Mouse (Mus musculus) kidney, embryonic 16.5 days (tissue): ENCODE measurements around the gene Gpr162. TPM values are rescaled to one million over a fixed set of nuclear protein-coding genes. Genes with fewer than 3 reads are reported as not detected.

ENCODE experiments used
- ATAC-seq: fragments of 200-750 bp; cut with Nextera tagmentation; 2 replicates; pipeline ENCODE4 v1.8.0; 2017; ENCODE audit warnings: moderate TSS enrichment; ENCODE audit not compliant: low FRiP score, low TSS enrichment
- H3K27ac ChIP-seq: fragments of 300-500 bp; sonication (generic); 2 replicates; pipeline ENCODE4 v1.5.1; 2014; ENCODE audit warnings: low read length
- H3K27me3 ChIP-seq: fragments of 300-500 bp; sonication (generic); 2 replicates; pipeline ENCODE4 v1.6.1; 2014; ENCODE audit warnings: low read length, control low read depth, mixed read lengths; ENCODE audit not compliant: insufficient read depth
- H3K36me3 ChIP-seq: fragments of 300-500 bp; sonication (generic); 2 replicates; pipeline ENCODE4 v1.6.1; 2014; ENCODE audit warnings: low read length, control low read depth, mixed read lengths; ENCODE audit not compliant: insufficient read depth
- H3K4me1 ChIP-seq: fragments of 300-500 bp; sonication (generic); 2 replicates; pipeline ENCODE4 v1.6.1; 2014; ENCODE audit warnings: low read length, control low read depth, mixed read lengths; ENCODE audit not compliant: insufficient read depth
- H3K4me2 ChIP-seq: fragments of 300-500 bp; sonication (generic); replicated peaks from 2 replicates; pipeline ENCODE4 v1.6.1; 2014; ENCODE audit warnings: low read depth, low read length
- H3K4me3 ChIP-seq: fragments of 300-500 bp; sonication (generic); 2 replicates; pipeline ENCODE4 v1.5.1; 2014; ENCODE audit warnings: mild to moderate bottlenecking, low read length
- H3K9ac ChIP-seq: fragments of 300-500 bp; sonication (generic); replicated peaks from 2 replicates; pipeline ENCODE4 v1.6.1; 2014; ENCODE audit warnings: low read length
- H3K9me3 ChIP-seq: fragments of 300-500 bp; sonication (generic); 2 replicates; pipeline ENCODE4 v1.6.1; 2016; ENCODE audit warnings: low read length, control low read depth
- WGBS: fragments of 180-500 bp; shearing (Covaris S2); extraction: QIAGEN DNeasy Blood & Tissue Kit; methylation state at CpG from one replicate; pipeline ENCODE4 v1.1.7; 2014; 5-methylcytosine and 5-hydroxymethylcytosine counted together
- polyA plus RNA-seq: library from polyadenylated mRNA; unstranded; fragments of >200 nt; fragmentation: Nextera tagmentation; extraction: Ambion mirVana; gene quantifications from 2 replicates; pipeline ENCODE4 v1.2.1, GENCODE M21; 2015

The Gpr162 gene
- polyA plus RNA-seq, 1 experiment from 2014 or later, result 1.1 TPM

DNA sequence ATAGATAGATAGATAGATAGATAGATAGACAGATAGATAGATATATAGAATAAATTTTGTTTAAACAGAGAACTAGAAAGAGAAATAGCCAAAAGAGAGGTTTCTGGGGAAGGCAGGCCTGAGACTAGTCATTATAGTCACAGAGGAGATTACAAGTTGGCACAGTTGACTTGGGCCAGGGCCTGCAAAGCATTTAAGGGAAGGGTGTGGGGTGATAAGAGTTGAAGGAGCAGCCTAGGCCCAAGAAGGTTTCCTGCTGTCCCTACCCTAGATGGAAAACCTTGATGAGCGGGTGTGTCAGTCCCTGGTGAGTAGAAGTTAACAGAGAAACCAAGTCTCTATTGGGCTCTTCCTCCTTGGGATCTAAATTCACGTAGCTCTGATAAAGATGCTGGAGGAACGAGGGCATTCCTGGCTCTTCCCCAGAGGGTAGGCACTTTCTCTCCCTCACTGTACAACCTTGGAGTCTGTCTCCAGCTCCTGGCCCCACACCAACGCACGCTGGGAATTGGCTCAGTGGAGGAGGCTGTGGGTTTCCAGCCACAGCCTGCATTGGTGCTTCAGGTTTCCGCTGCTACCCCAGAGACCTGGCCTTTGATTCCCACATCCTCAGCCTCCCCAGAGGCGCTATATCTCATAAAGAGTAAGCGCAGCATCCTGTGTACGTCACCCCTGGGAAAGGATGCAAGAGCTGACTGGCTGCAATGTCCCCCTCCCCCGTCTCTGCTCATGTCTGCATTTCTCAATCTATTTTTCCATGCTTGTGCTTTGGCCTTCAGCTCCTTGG lies 21.1 kb upstream of the Gpr162 start:
- Histone ChIP-seq H3K27ac (no peak overlapping the region), H3K36me3 (no peaks in the 10 kb centered on the region), H3K4me3 (no peak overlapping the region), H3K4me2 (no peak overlapping the region), H3K9ac (no peak overlapping the region), H3K27me3 (no peaks in the 10 kb centered on the region), H3K4me1 (no peaks in the 10 kb centered on the region), H3K9me3 (no peaks in the 10 kb centered on the region)
- ATAC-seq, result no peak
- WGBS, result 62% methylated on average over 10 of the region's 10 CpGs

DNA sequence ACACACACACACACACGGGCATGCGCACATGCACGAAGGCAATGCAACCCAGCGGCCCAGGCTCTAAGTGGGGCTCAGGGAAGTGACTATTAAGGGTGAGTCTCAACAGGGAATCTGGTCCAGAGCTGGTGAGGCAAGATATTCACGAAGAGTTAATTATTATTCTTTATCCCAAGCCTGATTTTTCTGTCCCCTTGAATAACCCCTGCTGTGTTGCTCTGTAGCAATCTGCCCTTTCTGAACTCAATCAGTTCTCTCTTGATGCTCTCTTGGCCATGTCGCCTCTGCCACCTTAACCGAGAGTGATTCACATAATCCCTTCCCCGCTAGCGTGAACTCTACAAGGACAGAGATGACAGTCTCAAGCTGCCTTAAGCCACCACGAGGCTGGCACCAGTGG lies 19.6 kb upstream of the Gpr162 start:
- no peaks in the 10 kb centered on the region for H3K4me1 ChIP-seq
- no peak overlapping the region for H3K9ac ChIP-seq
- H3K4me3 ChIP-seq, result no peak overlapping the region
- WGBS, result 83% methylated on average over 10 of the region's 10 CpGs
- H3K27me3 ChIP-seq, result no peaks in the 10 kb centered on the region
- no peaks in the 10 kb centered on the region for H3K36me3 ChIP-seq
- H3K4me2 ChIP-seq, result no peak overlapping the region
- no peak for ATAC-seq
- H3K9me3 ChIP-seq, result no peaks in the 10 kb centered on the region
- no peak overlapping the region for H3K27ac ChIP-seq

DNA sequence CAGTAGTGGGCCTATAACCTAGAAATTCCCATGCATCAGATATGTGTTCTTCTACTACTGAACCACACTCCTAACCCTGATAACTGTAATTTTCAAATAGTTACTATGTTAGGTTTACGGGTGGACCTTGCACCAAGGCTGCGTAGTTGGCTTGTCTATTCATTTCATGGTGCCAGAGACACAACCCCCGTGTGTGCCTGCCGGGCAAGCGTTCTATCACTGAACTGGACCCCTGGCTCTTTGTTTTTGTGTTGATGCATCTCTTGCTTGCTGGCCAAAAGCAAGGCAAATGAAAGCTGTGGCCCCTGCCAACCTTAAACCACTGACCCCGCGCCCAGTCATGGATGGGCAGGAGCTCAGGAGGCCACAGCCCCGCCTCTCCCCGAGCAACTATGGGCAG lies 18.0 kb upstream of the Gpr162 start:
- no peaks in the 10 kb centered on the region for H3K36me3 ChIP-seq
- no peaks in the 10 kb centered on the region for H3K27me3 ChIP-seq
- H3K4me2 ChIP-seq, result no peak overlapping the region
- no peak for ATAC-seq
- H3K4me1 ChIP-seq, result no peaks in the 10 kb centered on the region
- H3K4me3 ChIP-seq, result no peak overlapping the region
- no peak overlapping the region for H3K27ac ChIP-seq
- no peaks in the 10 kb centered on the region for H3K9me3 ChIP-seq
- no peak overlapping the region for H3K9ac ChIP-seq
- 94% methylated on average over 9 of the region's 9 CpGs for WGBS

- no peak for ATAC-seq
- Histone ChIP-seq H3K36me3 (no peaks in the 10 kb centered on the region), H3K9me3 (no peaks in the 10 kb centered on the region), H3K9ac (no peak overlapping the region), H3K4me1 (no peaks in the 10 kb centered on the region), H3K4me2 (no peak overlapping the region), H3K4me3 (no peak overlapping the region), H3K27me3 (no peaks in the 10 kb centered on the region), H3K27ac (no peak overlapping the region)
- 48% methylated on average over 6 of the region's 6 CpGs for WGBS
Observed at GRCm38 (mm10) chr6:124879390-124879789, 15.6 kb upstream of the Gpr162 start.

DNA sequence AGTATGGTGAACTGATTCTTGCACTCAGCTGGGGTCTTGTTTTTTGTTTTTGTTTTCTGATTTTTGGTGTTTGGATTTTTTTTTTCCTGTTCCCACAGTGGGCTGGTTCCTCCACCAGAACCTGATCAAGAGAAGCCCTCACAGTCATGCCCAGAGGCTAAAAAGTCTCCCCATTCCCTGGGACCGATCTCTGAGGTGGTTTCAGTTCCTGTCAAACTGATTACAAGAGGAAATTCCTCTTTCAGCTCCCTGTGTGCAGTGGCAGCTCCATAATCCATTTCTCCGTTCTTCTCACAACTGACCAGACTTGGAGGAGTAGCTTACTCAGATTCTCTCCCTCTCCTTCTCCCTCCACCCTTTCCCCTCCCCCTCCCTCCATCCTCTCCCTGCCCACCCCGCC lies 10.6 kb upstream of the Gpr162 start:
- no peak overlapping the region for H3K27ac ChIP-seq
- no peaks in the 10 kb centered on the region for H3K27me3 ChIP-seq
- ATAC-seq, result no peak
- no peaks in the 10 kb centered on the region for H3K4me1 ChIP-seq
- H3K4me2 ChIP-seq, result no peak overlapping the region
- no peak overlapping the region for H3K9ac ChIP-seq
- H3K36me3 ChIP-seq, result no peaks in the 10 kb centered on the region
- no peaks in the 10 kb centered on the region for H3K9me3 ChIP-seq
- 41% methylated on average over 2 of the region's 3 CpGs for WGBS
- H3K4me3 ChIP-seq, result no peak overlapping the region

DNA sequence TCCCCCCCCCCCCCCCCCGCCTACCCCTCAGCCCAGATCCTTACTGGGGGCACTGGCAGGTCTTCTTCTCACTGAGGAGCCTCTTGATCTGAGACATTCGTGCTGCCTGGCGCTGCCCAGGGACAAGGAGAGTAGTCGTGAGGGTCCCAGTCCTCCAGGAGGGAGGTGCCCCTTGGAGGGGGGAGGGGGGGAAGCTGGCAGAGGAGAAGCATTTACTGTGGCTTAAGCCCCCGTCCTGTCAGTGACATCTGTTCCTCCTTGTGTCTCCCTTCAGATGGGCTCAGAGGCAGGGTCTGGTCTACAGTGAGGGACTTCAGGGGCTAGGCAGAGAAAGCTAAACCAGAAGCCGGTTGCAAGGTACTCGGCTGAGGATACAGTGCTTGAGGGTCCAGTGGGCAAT lies 2.8 kb upstream of the Gpr162 start:
- no peaks in the 10 kb centered on the region for H3K36me3 ChIP-seq
- no peak overlapping the region for H3K4me2 ChIP-seq
- H3K9me3 ChIP-seq, result no peaks in the 10 kb centered on the region
- ATAC-seq, result no peak
- H3K4me3 ChIP-seq, result no peak overlapping the region
- H3K4me1 ChIP-seq, result peaks cover 24% of the 10 kb centered on the region
- 60% methylated on average over 6 of the region's 7 CpGs for WGBS
- H3K27ac ChIP-seq, result no peak overlapping the region
- H3K27me3 ChIP-seq, result peaks cover 8% of the 10 kb centered on the region; the same call in 1 of the 2 replicates
- no peak overlapping the region for H3K9ac ChIP-seq

GRCm38 (mm10) chr6:124865766-124866362 lies 2.1 kb upstream of the Gpr162 start:
- Histone ChIP-seq H3K4me3 (no peak overlapping the region), H3K36me3 (no peaks in the 10 kb centered on the region), H3K9me3 (no peaks in the 10 kb centered on the region), H3K4me2 (no peak overlapping the region), H3K9ac (no peak overlapping the region), H3K27me3 (peaks cover 8% of the 10 kb centered on the region; the same call in 1 of the 2 replicates), H3K4me1 (peaks cover 25% of the 10 kb centered on the region), H3K27ac (no peak overlapping the region)
- no peak for ATAC-seq
- WGBS, result 51% methylated on average over 18 of the region's 18 CpGs

DNA sequence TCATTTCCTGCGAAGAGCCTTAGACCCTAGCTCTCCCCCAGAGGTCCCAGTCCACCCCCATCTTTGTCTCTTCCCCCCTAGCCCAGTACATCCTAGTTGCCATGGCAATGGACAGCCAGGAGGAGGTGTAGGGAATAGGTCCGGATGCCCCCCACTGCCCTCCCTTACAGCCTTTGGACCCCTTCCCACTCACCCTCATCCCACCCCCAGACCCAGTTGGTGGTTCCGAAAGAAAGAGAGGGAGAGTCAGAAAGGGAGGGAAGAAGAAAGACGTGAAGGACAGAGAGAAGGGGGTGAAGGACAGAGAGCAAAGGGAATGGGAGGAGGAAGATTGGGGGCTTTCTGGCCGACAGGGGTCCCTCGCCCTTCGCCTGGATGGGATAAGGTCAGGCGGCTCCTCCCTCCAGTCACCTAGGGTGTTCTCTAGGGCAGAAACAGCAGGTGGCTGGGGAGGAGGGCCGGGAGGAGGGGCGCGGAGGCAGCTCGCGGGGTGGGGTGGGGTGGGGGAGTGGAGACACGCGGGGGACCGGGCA lies 592 bp downstream of the Gpr162 start:
- Histone ChIP-seq H3K4me2 (peak overlapping the region; percentile 98), H3K27ac (no peak overlapping the region), H3K27me3 (peaks cover 15% of the 10 kb centered on the region; the same call in 1 of the 2 replicates), H3K9ac (peak overlapping the region; percentile 80), H3K4me1 (peaks cover 32% of the 10 kb centered on the region), H3K4me3 (peak overlapping the region; percentile 58), H3K9me3 (no peaks in the 10 kb centered on the region), H3K36me3 (no peaks in the 10 kb centered on the region)
- 2% methylated on average over 10 of the region's 16 CpGs for WGBS
- ATAC-seq, result no peak; the same call in 1 of the 2 replicates

DNA sequence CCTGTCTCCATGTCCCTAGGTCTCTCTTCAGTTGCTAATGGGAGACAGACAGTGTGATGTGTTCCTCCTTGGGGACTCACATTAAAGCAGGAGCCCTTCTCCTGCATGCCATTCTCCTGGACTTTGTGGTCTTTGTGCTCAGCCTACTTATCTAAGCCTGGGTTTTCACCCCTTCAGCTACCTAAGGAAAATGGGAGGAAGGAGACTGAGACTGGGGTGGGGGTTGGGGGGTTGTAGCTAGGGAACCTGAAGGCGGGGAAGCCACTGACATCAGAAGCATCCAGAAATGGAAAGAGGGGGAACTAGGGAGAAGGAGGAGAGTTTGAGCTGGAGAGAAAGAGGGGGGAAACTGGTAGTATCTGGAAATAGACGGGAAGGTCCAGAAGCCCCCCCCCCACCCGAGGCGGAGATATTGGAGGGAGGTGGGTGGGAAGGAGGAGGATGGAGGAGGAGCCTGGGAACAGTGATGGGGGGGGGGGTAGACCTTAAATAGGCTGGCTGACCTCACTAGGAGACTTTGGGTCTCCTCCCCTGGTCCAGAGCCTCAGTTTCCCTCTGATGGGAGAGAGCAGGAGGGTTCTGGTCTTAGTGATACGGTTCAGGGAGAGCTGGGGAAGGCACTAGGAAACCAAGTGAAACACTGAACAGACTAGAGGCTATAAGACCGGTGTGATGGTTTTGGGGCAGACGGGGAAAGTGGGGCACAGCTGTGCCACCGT lies 1.2 kb downstream of the Gpr162 start:
- no peak overlapping the region for H3K27ac ChIP-seq
- H3K4me3 ChIP-seq, result peak overlapping the region; percentile 58
- H3K4me1 ChIP-seq, result peaks cover 32% of the 10 kb centered on the region
- H3K4me2 ChIP-seq, result peak overlapping the region; percentile 98
- H3K27me3 ChIP-seq, result peaks cover 15% of the 10 kb centered on the region; the same call in 1 of the 2 replicates
- no peaks in the 10 kb centered on the region for H3K9me3 ChIP-seq
- H3K9ac ChIP-seq, result peak overlapping the region; percentile 80; the same call in 1 of the 2 replicates
- WGBS, result 18% methylated on average over 8 of the region's 8 CpGs
- ATAC-seq, result no peak
- H3K36me3 ChIP-seq, result no peaks in the 10 kb centered on the region
